Mouse (Mus musculus): ENCODE results near the gene Fam131b.
A peak's percentile ranks its signal among the peaks of the same experiment; 100 is the strongest.

Gene Fam131b

GRCm38 (mm10) chr6:42355794-42356600 is 31.6 kb upstream of the Fam131b start:
- no peak for DNase-seq (ENCODE audit: low spot score)

DNA sequence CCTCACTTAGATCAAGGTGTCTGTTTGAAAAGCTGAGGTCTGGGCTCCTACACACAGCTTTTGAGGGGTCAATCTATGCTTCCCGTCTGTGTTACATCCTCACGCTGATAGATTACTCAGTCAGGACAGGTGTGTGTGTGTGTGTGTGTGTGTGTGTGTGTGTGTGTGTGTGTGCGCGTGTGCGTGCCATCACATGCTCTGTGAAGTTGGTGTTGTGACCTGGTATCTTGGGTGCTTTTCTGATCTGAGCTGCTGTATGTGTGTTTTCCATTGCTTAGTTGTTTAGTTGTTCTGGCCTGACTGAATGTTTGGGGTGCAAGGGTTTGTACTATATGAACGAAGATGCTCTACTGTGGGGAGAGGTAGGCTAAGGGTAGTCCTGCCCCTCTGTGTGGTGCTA is 30.9 kb upstream of the Fam131b start:
- no peak for DNase-seq (ENCODE audit: low spot score)

- no peak for DNase-seq (ENCODE audit: low spot score)
Measured at GRCm38 (mm10) chr6:42354076-42355019, 29.9 kb upstream of the Fam131b start.

DNA sequence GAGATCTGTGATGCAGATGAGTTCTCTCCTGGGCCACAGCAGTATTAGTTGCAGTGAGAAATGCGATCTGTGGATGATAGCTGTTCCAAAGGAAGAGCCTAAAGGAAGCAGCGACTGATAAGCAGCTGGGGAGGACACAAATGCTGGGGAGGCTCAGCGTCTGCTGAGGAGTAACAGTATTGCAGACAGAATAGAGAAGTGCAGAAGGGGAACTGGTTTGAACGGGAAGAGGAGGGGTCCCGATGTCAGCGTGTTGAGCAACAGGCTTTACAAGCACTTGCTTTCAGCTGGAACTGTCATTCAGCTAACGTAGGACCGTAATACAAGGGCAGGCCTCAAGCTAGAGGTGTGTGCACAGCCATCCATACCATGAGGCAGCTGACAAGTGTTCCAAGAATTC is 28.7 kb upstream of the Fam131b start:
- no peak for DNase-seq (ENCODE audit: low spot score)

GRCm38 (mm10) chr6:42352486-42352846 is 28.0 kb upstream of the Fam131b start:
- DNase-seq (ENCODE audit: low spot score): no peak

GRCm38 (mm10) chr6:42351776-42352485 is 27.5 kb upstream of the Fam131b start:
- no peak for DNase-seq (ENCODE audit: low spot score)

DNA sequence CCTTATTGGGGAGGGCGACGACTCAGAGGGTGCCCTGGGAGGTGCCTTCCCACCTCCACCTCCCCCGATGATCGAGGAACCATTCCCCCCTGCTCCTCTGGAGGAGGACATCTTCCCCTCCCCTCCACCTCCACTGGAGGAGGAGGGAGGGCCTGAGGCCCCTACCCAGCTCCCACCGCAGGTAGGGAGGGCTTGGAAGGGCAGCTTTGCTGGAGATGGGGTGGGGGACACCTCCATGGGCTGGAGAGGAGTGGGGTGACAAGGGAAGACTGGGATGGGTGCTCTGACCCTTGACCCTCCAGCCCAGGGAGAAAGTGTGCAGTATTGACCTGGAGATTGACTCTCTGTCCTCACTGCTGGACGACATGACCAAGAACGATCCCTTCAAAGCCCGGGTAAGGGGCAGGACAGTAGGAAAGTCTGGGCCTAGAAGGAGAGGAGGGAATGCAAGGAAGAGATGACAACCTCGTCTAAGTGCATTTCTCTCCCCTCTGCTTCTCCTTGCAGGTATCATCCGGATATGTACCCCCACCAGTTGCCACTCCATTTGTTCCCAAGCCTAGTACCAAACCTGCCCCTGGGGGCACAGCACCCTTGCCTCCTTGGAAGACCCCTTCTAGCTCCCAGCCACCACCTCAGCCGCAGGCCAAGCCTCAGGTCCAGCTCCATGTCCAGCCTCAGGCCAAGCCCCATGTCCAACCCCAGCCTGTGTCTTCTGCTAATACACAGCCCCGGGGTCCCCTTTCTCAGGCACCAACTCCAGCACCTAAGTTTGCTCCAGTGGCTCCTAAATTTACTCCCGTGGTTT is 26.7 kb upstream of the Fam131b start:
- DNase-seq (ENCODE audit: low spot score): no peak

GRCm38 (mm10) chr6:42350021-42350967 is 25.9 kb upstream of the Fam131b start:
- peak; percentile 76 for DNase-seq (ENCODE audit: low spot score)

DNA sequence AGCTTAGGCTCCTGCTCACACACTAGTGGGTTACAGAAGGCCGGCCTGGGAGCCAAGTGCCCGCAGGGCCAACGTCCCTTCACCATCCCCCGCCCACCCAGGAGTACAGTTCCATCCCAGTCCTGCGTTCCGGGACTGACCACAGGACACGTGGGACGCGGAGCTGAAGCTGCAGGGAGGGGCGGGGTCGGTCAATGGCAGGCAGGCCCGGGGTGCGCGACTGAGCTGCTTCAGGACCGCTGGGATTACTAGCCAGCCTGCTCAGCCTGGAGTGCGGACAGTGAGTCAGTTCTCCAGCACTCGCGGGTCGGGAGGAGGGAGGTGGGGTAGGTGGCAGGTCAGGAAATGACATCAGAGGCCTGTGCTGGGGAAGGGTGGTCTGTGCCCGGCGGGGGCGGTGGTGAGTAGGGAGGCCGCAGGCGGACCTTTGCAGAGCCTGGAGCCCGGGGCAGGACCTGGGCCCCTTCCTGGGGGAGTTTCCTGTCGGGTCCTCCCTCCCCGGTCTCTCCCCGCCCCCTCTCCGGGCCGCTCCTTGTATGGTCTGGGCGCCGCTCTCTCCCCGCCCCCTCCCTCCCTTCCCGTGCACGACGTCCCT is 25.1 kb upstream of the Fam131b start, which contains the start of gene Zyx:
Gene Zyx, plus strand, starts transcription at position 205 of the 595 bp plus-strand sequence.
- DNase-seq (ENCODE audit: low spot score): peak; percentile 77

DNA sequence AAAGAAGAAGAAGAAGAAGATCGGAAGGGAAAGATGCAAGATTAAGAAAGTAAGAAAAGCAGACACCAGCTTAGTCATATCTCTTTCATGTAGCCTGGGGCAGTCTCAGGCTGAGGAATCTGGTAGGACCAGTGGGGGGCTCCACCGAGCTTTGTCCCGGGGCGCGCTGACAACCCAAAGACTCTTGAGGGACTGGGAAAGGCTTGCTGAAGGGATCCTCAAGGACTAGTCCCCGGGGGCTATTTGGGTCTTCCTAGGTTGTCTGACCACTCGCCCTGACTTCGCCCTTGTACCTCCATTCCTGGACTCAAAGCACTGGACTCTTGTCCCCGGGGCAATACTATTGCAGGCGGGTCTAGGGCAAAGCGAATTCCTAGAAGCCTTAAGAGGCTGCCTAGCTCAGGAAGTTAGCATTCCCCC is 24.6 kb upstream of the Fam131b start:
- no peak for DNase-seq (ENCODE audit: low spot score)

GRCm38 (mm10) chr6:42348281-42349005 is 24.0 kb upstream of the Fam131b start:
- DNase-seq (ENCODE audit: low spot score): no peak

DNA sequence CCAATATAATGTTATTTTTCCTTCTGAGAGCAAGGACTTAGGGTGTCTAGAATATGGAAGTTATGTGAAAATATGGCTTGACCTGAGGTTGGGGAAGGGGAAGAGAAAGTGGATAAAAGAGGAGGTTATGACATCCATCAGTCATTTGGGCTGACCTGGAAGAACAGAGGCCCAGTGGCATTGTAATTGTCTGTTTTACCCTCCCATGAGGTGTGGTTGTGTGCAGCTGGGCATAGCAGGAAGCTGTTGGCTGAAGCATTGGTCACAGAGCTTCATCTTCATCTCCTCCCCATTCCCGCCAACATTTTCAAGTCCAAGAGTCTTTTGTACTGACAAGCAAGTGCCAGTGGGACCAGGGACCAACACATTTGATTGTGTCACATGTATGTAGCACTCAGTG is 19.8 kb upstream of the Fam131b start:
- no peak for DNase-seq (ENCODE audit: low spot score)

DNA sequence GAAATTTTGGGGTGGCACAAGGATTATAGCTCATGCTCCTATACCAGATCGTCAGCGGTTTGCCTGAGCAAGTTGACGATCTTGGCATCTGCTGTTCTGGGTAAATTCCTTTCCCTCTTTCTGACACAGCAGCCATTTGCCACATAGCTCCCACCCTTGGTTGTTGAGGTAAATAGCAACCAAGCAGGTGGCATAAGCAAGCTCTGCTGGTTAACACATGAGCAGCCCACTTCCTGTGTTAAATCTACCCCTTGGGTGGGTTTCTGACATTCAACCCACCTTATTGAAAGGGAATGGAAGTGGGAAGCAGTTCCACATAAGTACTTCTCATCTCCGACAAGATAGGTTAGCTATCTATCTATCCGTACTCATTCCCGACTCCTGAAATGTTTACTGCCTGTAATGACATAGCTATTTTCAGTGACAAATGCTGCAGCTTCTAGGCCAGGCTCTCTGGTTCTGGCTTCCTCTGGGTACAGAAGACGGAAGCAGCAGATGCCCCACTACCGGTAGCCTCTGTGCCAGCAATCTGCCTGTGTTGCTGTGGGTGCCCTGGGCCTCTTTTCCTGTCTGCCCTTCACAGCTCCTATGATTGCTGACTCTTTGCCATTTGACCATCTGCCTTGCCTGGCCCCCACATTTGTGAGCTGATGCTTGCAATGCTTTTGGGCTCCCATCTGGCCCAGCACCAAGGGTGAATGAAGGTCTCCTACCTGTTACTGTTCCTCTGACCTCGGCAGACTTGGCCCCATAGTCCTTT is 19.1 kb upstream of the Fam131b start:
- no peak for DNase-seq (ENCODE audit: low spot score)

- no peak for DNase-seq (ENCODE audit: low spot score)
Measured at GRCm38 (mm10) chr6:42342171-42342570, 17.7 kb upstream of the Fam131b start.

- DNase-seq (ENCODE audit: low spot score): no peak
Measured at GRCm38 (mm10) chr6:42339981-42340380, 15.5 kb upstream of the Fam131b start.

DNA sequence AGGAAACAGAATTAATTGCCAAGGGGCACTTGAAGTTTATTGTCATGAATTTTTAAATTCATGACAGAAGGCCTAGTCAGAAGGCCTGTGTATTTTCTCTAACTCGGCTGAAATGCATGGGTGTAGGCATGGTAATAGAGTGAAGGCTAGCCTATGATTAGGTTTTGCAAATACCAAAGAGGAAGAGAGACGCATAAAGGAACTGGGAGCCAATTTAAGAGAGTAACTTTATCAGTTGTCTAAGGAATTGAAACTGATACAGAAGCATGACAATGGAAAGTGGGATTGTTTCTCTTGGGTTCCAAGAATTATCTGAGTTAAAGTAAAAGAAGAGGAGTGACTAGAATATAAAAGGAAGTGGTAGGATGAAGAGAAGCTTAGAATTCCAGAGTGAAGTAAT is 14.7 kb upstream of the Fam131b start:
- no peak for DNase-seq (ENCODE audit: low spot score)

GRCm38 (mm10) chr6:42330946-42331345 is 6.5 kb upstream of the Fam131b start:
- DNase-seq (ENCODE audit: low spot score): no peak

DNA sequence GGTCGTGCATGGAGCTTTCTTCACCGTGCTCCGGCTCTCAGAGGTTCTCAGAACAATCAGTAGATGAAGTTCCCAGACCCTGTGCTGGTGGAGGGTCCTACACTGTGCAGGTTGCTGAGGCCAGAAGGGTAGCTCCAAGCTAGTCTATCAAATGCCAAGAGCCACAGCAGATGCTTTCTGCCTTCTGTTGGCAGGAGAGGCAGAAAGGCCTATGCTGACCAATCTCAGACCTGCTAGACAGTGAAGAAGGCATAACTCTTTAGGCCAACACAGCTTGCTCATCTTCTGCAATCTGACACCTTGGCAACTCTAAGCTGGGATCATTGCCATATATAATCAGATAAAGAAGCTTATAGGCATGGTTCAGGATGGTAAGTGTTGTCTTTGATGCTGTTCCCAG is 5.8 kb upstream of the Fam131b start:
- DNase-seq (ENCODE audit: low spot score): no peak

All from ovary, postnatal 10 days (tissue).